Mouse (Mus musculus) kidney, embryonic 16.5 days (tissue): Measurements from ENCODE around the gene Sox5. TPM values are rescaled to one million over a fixed set of nuclear protein-coding genes. Genes with fewer than 3 reads are reported as not detected.
"Not testable (repeated sequence)": the region's sequence is repeated elsewhere in the genome, so short reads cannot be mapped to it uniquely, and the experiment has no call there.

ENCODE experiments used
- ATAC-seq: fragments of 200-750 bp; cut with Nextera tagmentation; 2 replicates; pipeline ENCODE4 v1.8.0; 2017; ENCODE audit warnings: moderate TSS enrichment; ENCODE audit not compliant: low FRiP score, low TSS enrichment
- H3K27ac ChIP-seq: fragments of 300-500 bp; sonication (generic); 2 replicates; pipeline ENCODE4 v1.5.1; 2014; ENCODE audit warnings: low read length
- H3K27me3 ChIP-seq: fragments of 300-500 bp; sonication (generic); 2 replicates; pipeline ENCODE4 v1.6.1; 2014; ENCODE audit warnings: low read length, control low read depth, mixed read lengths; ENCODE audit not compliant: insufficient read depth
- H3K36me3 ChIP-seq: fragments of 300-500 bp; sonication (generic); 2 replicates; pipeline ENCODE4 v1.6.1; 2014; ENCODE audit warnings: low read length, control low read depth, mixed read lengths; ENCODE audit not compliant: insufficient read depth
- H3K4me1 ChIP-seq: fragments of 300-500 bp; sonication (generic); 2 replicates; pipeline ENCODE4 v1.6.1; 2014; ENCODE audit warnings: low read length, control low read depth, mixed read lengths; ENCODE audit not compliant: insufficient read depth
- H3K4me2 ChIP-seq: fragments of 300-500 bp; sonication (generic); replicated peaks from 2 replicates; pipeline ENCODE4 v1.6.1; 2014; ENCODE audit warnings: low read depth, low read length
- H3K4me3 ChIP-seq: fragments of 300-500 bp; sonication (generic); 2 replicates; pipeline ENCODE4 v1.5.1; 2014; ENCODE audit warnings: mild to moderate bottlenecking, low read length
- H3K9ac ChIP-seq: fragments of 300-500 bp; sonication (generic); replicated peaks from 2 replicates; pipeline ENCODE4 v1.6.1; 2014; ENCODE audit warnings: low read length
- H3K9me3 ChIP-seq: fragments of 300-500 bp; sonication (generic); 2 replicates; pipeline ENCODE4 v1.6.1; 2016; ENCODE audit warnings: low read length, control low read depth
- WGBS: fragments of 180-500 bp; shearing (Covaris S2); extraction: QIAGEN DNeasy Blood & Tissue Kit; methylation state at CpG from one replicate; pipeline ENCODE4 v1.1.7; 2014; 5-methylcytosine and 5-hydroxymethylcytosine counted together
- polyA plus RNA-seq: library from polyadenylated mRNA; unstranded; fragments of >200 nt; fragmentation: Nextera tagmentation; extraction: Ambion mirVana; gene quantifications from 2 replicates; pipeline ENCODE4 v1.2.1, GENCODE M21; 2015

Gene Sox5
- polyA plus RNA-seq, 1 experiment from 2014 or later, result 14.8 TPM

- Histone ChIP-seq H3K4me2 (no peak overlapping the region), H3K36me3 (no peaks in the 10 kb centered on the region), H3K4me1 (no peaks in the 10 kb centered on the region), H3K9me3 (no peaks in the 10 kb centered on the region), H3K4me3 (no peak overlapping the region), H3K27me3 (no peaks in the 10 kb centered on the region), H3K27ac (no peak overlapping the region), H3K9ac (no peak overlapping the region)
- 56% methylated on average over 6 of the region's 6 CpGs for WGBS
- no peak for ATAC-seq
Observed at GRCm38 (mm10) chr6:144250625-144251181, 531.1 kb downstream of the Sox5 start.

GRCm38 (mm10) chr6:144236581-144236980, 545.2 kb downstream of the Sox5 start:
- Histone ChIP-seq H3K4me1 (no peaks in the 10 kb centered on the region), H3K4me3 (no peak overlapping the region), H3K27me3 (no peaks in the 10 kb centered on the region), H3K9ac (no peak overlapping the region), H3K27ac (no peak overlapping the region), H3K9me3 (0 out of 2 replicates have a peak, but pooled peaks cover 2% of the 10 kb centered on the region), H3K4me2 (no peak overlapping the region), H3K36me3 (no peaks in the 10 kb centered on the region)
- no peak for ATAC-seq
- WGBS, result 73% methylated on average over 11 of the region's 11 CpGs

- Histone ChIP-seq H3K4me2 (no peak overlapping the region), H3K4me1 (peaks cover 7% of the 10 kb centered on the region; the same call in 1 of the 2 replicates), H3K36me3 (no peaks in the 10 kb centered on the region), H3K27me3 (peaks cover 8% of the 10 kb centered on the region; the same call in 1 of the 2 replicates), H3K9me3 (no peaks in the 10 kb centered on the region), H3K27ac (no peak overlapping the region), H3K4me3 (no peak overlapping the region), H3K9ac (no peak overlapping the region)
- no peak for ATAC-seq
- 61% methylated on average over 8 of the region's 8 CpGs for WGBS
Observed at GRCm38 (mm10) chr6:144203970-144204369, 577.8 kb downstream of the Sox5 start.

GRCm38 (mm10) chr6:144203013-144203412, 578.8 kb downstream of the Sox5 start:
- Histone ChIP-seq H3K4me2 (no peak overlapping the region), H3K36me3 (no peaks in the 10 kb centered on the region)
- 54% methylated on average over 12 of the region's 12 CpGs for WGBS

GRCm38 (mm10) chr6:144201402-144202040, 580.3 kb downstream of the Sox5 start:
- H3K36me3 ChIP-seq, result no peaks in the 10 kb centered on the region
- WGBS, result 88% methylated on average over 5 of the region's 5 CpGs
- no peaks in the 10 kb centered on the region for H3K9me3 ChIP-seq
- H3K27ac ChIP-seq, result no peak overlapping the region
- no peak for ATAC-seq
- no peak overlapping the region for H3K9ac ChIP-seq
- H3K4me3 ChIP-seq, result no peak overlapping the region
- no peak overlapping the region for H3K4me2 ChIP-seq
- peaks cover 3% of the 10 kb centered on the region; the same call in 1 of the 2 replicates for H3K27me3 ChIP-seq
- no peaks in the 10 kb centered on the region for H3K4me1 ChIP-seq

More at GRCm38 (mm10) chr6:144203013-144203412, 578.8 kb downstream of the Sox5 start:
- no peaks in the 10 kb centered on the region for H3K9me3 ChIP-seq
- ATAC-seq, result no peak
- no peak overlapping the region for H3K4me3 ChIP-seq
- no peak overlapping the region for H3K27ac ChIP-seq
- peaks cover 8% of the 10 kb centered on the region; the same call in 1 of the 2 replicates for H3K27me3 ChIP-seq
- no peak overlapping the region for H3K9ac ChIP-seq
- no peaks in the 10 kb centered on the region for H3K4me1 ChIP-seq

GRCm38 (mm10) chr6:144197209-144198119, 584.3 kb downstream of the Sox5 start:
- no peak overlapping the region for H3K4me2 ChIP-seq
- ATAC-seq, result no peak
- H3K27me3 ChIP-seq, result no peaks in the 10 kb centered on the region
- H3K4me1 ChIP-seq, result no peaks in the 10 kb centered on the region
- no peak overlapping the region for H3K4me3 ChIP-seq
- no peak overlapping the region for H3K27ac ChIP-seq
- whole genome bisulfite sequencing, result 83% methylated on average over 16 of the region's 16 CpGs
- no peaks in the 10 kb centered on the region for H3K9me3 ChIP-seq
- no peak overlapping the region for H3K9ac ChIP-seq
- no peaks in the 10 kb centered on the region for H3K36me3 ChIP-seq

- Histone ChIP-seq H3K36me3 (no peaks in the 10 kb centered on the region), H3K9me3 (0 out of 2 replicates have a peak, but pooled peaks cover 3% of the 10 kb centered on the region), H3K27me3 (no peaks in the 10 kb centered on the region), H3K27ac (no peak overlapping the region), H3K4me3 (no peak overlapping the region), H3K9ac (no peak overlapping the region), H3K4me2 (no peak overlapping the region), H3K4me1 (no peaks in the 10 kb centered on the region)
- no peak for ATAC-seq
- 81% methylated on average over 14 of the region's 14 CpGs for WGBS
Observed at GRCm38 (mm10) chr6:144195934-144196333, 585.8 kb downstream of the Sox5 start.

GRCm38 (mm10) chr6:144183087-144183486, 598.7 kb downstream of the Sox5 start:
- 89% methylated on average over 3 of the region's 3 CpGs for WGBS
- Histone ChIP-seq H3K4me3 (no peak overlapping the region), H3K9me3 (no peaks in the 10 kb centered on the region), H3K27me3 (no peaks in the 10 kb centered on the region), H3K9ac (no peak overlapping the region), H3K36me3 (no peaks in the 10 kb centered on the region), H3K4me2 (no peak overlapping the region), H3K4me1 (0 out of 2 replicates have a peak, but pooled peaks cover 2% of the 10 kb centered on the region), H3K27ac (no peak overlapping the region)
- no peak for ATAC-seq

- H3K4me2 ChIP-seq, H3K4me1 ChIP-seq, ATAC-seq, H3K4me3 ChIP-seq, H3K27me3 ChIP-seq, H3K9me3 ChIP-seq, H3K9ac ChIP-seq, H3K36me3 ChIP-seq, H3K27ac ChIP-seq: not testable (repeated sequence)
- 95% methylated on average over 13 of the region's 13 CpGs for WGBS
Observed at GRCm38 (mm10) chr6:144182429-144182828, 599.3 kb downstream of the Sox5 start.
